Mouse (Mus musculus) heart, adult 2 months (tissue): ENCODE measurements at regions not wholly inside any gene's neighbourhood (a gene's known extent, or its start where the extent isn't known, plus 50 kb on each side); places are given as distances from the start of the nearest gene placed in this dataset.
A peak's percentile ranks its signal among the peaks of the same experiment; 100 is the strongest.

ENCODE experiments used
- DNase-seq, 2 experiments: peaks; one replicate each; pipeline ENCODE4 v3.0.0; 2021
- H3K27ac ChIP-seq: fragments of 200-600 bp; 2 replicates; pipeline ENCODE4 v1.8.1; 2022
- H3K27me3 ChIP-seq: fragments of 200-500 bp; 2 replicates; pipeline ENCODE4 v1.6.1; 2012; ENCODE audit warnings: mild to moderate bottlenecking, low read length, inconsistent platforms, mixed read lengths; ENCODE audit not compliant: control insufficient read depth, insufficient read depth
- H3K36me3 ChIP-seq: fragments of 200-500 bp; 2 replicates; pipeline ENCODE4 v1.6.1; 2012; ENCODE audit warnings: low read length, inconsistent platforms; ENCODE audit not compliant: control insufficient read depth, insufficient read depth
- H3K4me1 ChIP-seq: fragments of 200-500 bp; 2 replicates; pipeline ENCODE4 v1.6.1; 2011; ENCODE audit warnings: low read length; ENCODE audit not compliant: control insufficient read depth, insufficient read depth
- H3K4me3 ChIP-seq: fragments of 200-600 bp; 2 replicates; pipeline ENCODE4 v1.8.1; 2022
- H3K79me2 ChIP-seq: fragments of 200-500 bp; replicated peaks from 2 replicates; pipeline ENCODE4 v1.6.1; 2012; ENCODE audit warnings: mild to moderate bottlenecking, inconsistent platforms, low read length, moderate library complexity, mixed read lengths; ENCODE audit not compliant: control insufficient read depth, insufficient read depth
- H3K9ac ChIP-seq: fragments of 200-500 bp; 2 replicates; pipeline ENCODE4 v1.6.1; 2012; ENCODE audit warnings: low read depth, mild to moderate bottlenecking, control low read depth, inconsistent platforms, low read length, mixed read lengths
- CTCF ChIP-seq: fragments of 200-600 bp; IDR thresholded peaks from 2 replicates; pipeline ENCODE4 v1.8.1; 2022; ENCODE audit warnings: antibody characterized with exemption, mild to moderate bottlenecking, moderate library complexity
- EP300 ChIP-seq: fragments of 200-500 bp; IDR thresholded peaks from 2 replicates; pipeline ENCODE4 v1.6.1; 2011; ENCODE audit warnings: low read depth, low read length, control low read depth; ENCODE audit not compliant: insufficient read depth
- POLR2A ChIP-seq: fragments of 200-500 bp; IDR thresholded peaks from 2 replicates; pipeline ENCODE4 v1.6.1; 2011; ENCODE audit warnings: mild to moderate bottlenecking, low read depth, low read length, control low read depth; ENCODE audit not compliant: insufficient read depth
- WGBS: fragments of 180-500 bp; shearing (Covaris S2); methylation state at CpG from one replicate; pipeline ENCODE4 v1.1.7; 2018; 5-methylcytosine and 5-hydroxymethylcytosine counted together
- intact Hi-C: fragments of 180-260 bp; cut with DNase I; formaldehyde crosslinking; loops from one replicate; pipeline ENCODE4 v1.15.1; 2025

- 47% methylated on average over 5 of the region's 5 CpGs for WGBS
- H3K9ac ChIP-seq: no peak overlapping the region
- no peak overlapping the region for H3K4me3 ChIP-seq
- no peaks in the 10 kb centered on the region for H3K27me3 ChIP-seq
- H3K27ac ChIP-seq: no peak overlapping the region
- H3K4me1 ChIP-seq: no peaks in the 10 kb centered on the region
- no peaks in the 10 kb centered on the region for H3K36me3 ChIP-seq
- no peaks in the 10 kb centered on the region for H3K79me2 ChIP-seq
- TF ChIP-seq EP300 (no peak), POLR2A (no peak), CTCF (no peak)
- intact Hi-C loops: no loop called here
- no peak for DNase-seq
These were observed 208.0 kb upstream of the N4bp1 start for GRCm38 (mm10) chr8:87093081-87093480.

- Histone ChIP-seq H3K36me3 (no peaks in the 10 kb centered on the region), H3K27ac (no peak overlapping the region), H3K79me2 (no peaks in the 10 kb centered on the region), H3K9ac (no peak overlapping the region), H3K4me3 (no peak overlapping the region), H3K27me3 (no peaks in the 10 kb centered on the region), H3K4me1 (no peaks in the 10 kb centered on the region)
- peak in 1 of 2 experiments; percentile 24 for DNase-seq
- intact Hi-C loops: no loop called here
- 39% methylated on average over 9 of the region's 9 CpGs for WGBS
- no peak for TF ChIP-seq CTCF
- no peak for TF ChIP-seq EP300
- TF ChIP-seq POLR2A: no peak
These were observed 202.5 kb upstream of the N4bp1 start for GRCm38 (mm10) chr8:87087451-87088095.

GRCm38 (mm10) chr8:87078260-87078659 lies 193.2 kb upstream of the N4bp1 start:
- Histone ChIP-seq H3K79me2 (no peaks in the 10 kb centered on the region), H3K4me1 (no peaks in the 10 kb centered on the region), H3K4me3 (no peak overlapping the region), H3K27ac (no peak overlapping the region), H3K9ac (no peak overlapping the region), H3K36me3 (no peaks in the 10 kb centered on the region), H3K27me3 (no peaks in the 10 kb centered on the region)
- intact Hi-C loops: no loop called here
- no peak for DNase-seq
- WGBS: 60% methylated on average over 6 of the region's 6 CpGs
- TF ChIP-seq CTCF (no peak), POLR2A (no peak), EP300 (no peak)

- H3K27me3 ChIP-seq: no peaks in the 10 kb centered on the region; the same call in 1 of the 2 replicates
- no peak for DNase-seq
- no peaks in the 10 kb centered on the region for H3K79me2 ChIP-seq
- no peaks in the 10 kb centered on the region for H3K36me3 ChIP-seq
- no peaks in the 10 kb centered on the region for H3K4me1 ChIP-seq
- no peak overlapping the region for H3K27ac ChIP-seq
- intact Hi-C loops: no loop called here
- H3K9ac ChIP-seq: no peak overlapping the region
- WGBS: 86% methylated on average over 4 of the region's 4 CpGs
- TF ChIP-seq EP300: no peak
- TF ChIP-seq POLR2A: no peak
- no peak for TF ChIP-seq CTCF
- no peak overlapping the region for H3K4me3 ChIP-seq
These were observed 190.9 kb upstream of the N4bp1 start for GRCm38 (mm10) chr8:87075921-87076320.

- Histone ChIP-seq H3K4me3 (no peak overlapping the region), H3K79me2 (no peaks in the 10 kb centered on the region), H3K9ac (no peak overlapping the region), H3K4me1 (no peaks in the 10 kb centered on the region), H3K36me3 (no peaks in the 10 kb centered on the region), H3K27ac (no peak overlapping the region), H3K27me3 (no peaks in the 10 kb centered on the region; the same call in 1 of the 2 replicates)
- no peak for DNase-seq
- intact Hi-C loops: no loop called here
- TF ChIP-seq POLR2A (no peak), CTCF (no peak), EP300 (no peak)
These were observed 186.2 kb upstream of the N4bp1 start for GRCm38 (mm10) chr8:87071224-87071623.

- Histone ChIP-seq H3K27ac (no peak overlapping the region), H3K27me3 (no peaks in the 10 kb centered on the region), H3K36me3 (no peaks in the 10 kb centered on the region), H3K4me3 (no peak overlapping the region), H3K9ac (no peak overlapping the region), H3K79me2 (no peaks in the 10 kb centered on the region), H3K4me1 (no peaks in the 10 kb centered on the region)
- TF ChIP-seq CTCF: no peak
- TF ChIP-seq EP300: no peak
- TF ChIP-seq POLR2A: no peak
- no peak for DNase-seq
- intact Hi-C loops: no loop called here
These were observed 182.0 kb upstream of the N4bp1 start for GRCm38 (mm10) chr8:87067106-87067505.
